Comparison of ENCODE assay signal across 24 mouse cellular contexts in genomic region chr5:51830015-51830414, GRCm38 (mm10).
"Had no signal": no experiment of that assay in that cellular context is flagged by ENCODE, and none has a peak within 500 bp of the region (broad histone marks: within the 10 kb centered on the region; RNA-seq: fewer than 3 reads in every experiment).

No protein-coding gene starts in this region.

- H3K4me3 ChIP-seq: gastrocnemius, adult 2 months; heart, embryonic 10.5 days; heart, embryonic 12.5 days; hindbrain, embryonic 10.5 days; hindbrain, embryonic 12.5 days; intestine, embryonic 15.5 days; layer of hippocampus, adult 2 months; left cerebral cortex, adult 2 months; limb, embryonic 10.5 days; limb, embryonic 12.5 days had no signal

- ATAC-seq: hindbrain, embryonic 16.5 days; inflammation-experienced regulatory T-cells, adult 6 months; intestine, embryonic 15.5 days; intestine, postnatal 0 days had no signal

- H3K9ac ChIP-seq: heart, embryonic 12.5 days; hindbrain, embryonic 12.5 days; hindbrain, embryonic 14.5 days; intestine, embryonic 15.5 days; limb, embryonic 12.5 days had no signal

- H3K27me3 ChIP-seq: heart, embryonic 12.5 days; hindbrain, embryonic 12.5 days; intestine, embryonic 15.5 days; limb, embryonic 12.5 days had no signal

- H3K36me3 ChIP-seq: heart, embryonic 10.5 days; heart, embryonic 12.5 days; hindbrain, embryonic 10.5 days; hindbrain, embryonic 12.5 days; intestine, embryonic 15.5 days; limb, embryonic 10.5 days; limb, embryonic 12.5 days had no signal

- H3K4me1 ChIP-seq: heart, embryonic 10.5 days; heart, embryonic 12.5 days; hindbrain, embryonic 10.5 days; hindbrain, embryonic 12.5 days; intestine, embryonic 15.5 days had no signal

- H3K27ac ChIP-seq: gastrocnemius, adult 2 months; heart, embryonic 10.5 days; hindbrain, embryonic 10.5 days; hindbrain, embryonic 12.5 days; intestine, embryonic 15.5 days; layer of hippocampus, adult 2 months; left cerebral cortex, adult 2 months; limb, embryonic 12.5 days had no signal

- H3K4me2 ChIP-seq: heart, embryonic 12.5 days; hindbrain, embryonic 12.5 days; hindbrain, embryonic 14.5 days; intestine, embryonic 15.5 days; limb, embryonic 12.5 days had no signal

- H3K9me3 ChIP-seq: heart, embryonic 10.5 days; heart, embryonic 12.5 days; hindbrain, embryonic 10.5 days; hindbrain, embryonic 12.5 days; intestine, embryonic 15.5 days; limb, embryonic 10.5 days; limb, embryonic 12.5 days had no signal

- DNase-seq: gastrocnemius, adult 2 months; gastrocnemius, postnatal 10 days; gastrocnemius, postnatal 25 days; heart, adult 18-20 months; heart, postnatal 10 days; heart, postnatal 4 days; kidney, adult 18-20 months; kidney, adult 8-10 months; kidney, postnatal 10 days; kidney, postnatal 25 days; kidney, postnatal 4 days had no signal
